Mouse (Mus musculus) heart, adult 2 months (tissue): ENCODE measurements around the gene Scg5.

ENCODE experiments used
- CTCF ChIP-seq: fragments of 200-600 bp; IDR thresholded peaks from 2 replicates; pipeline ENCODE4 v1.8.1; 2022; ENCODE audit warnings: antibody characterized with exemption, mild to moderate bottlenecking, moderate library complexity
- EP300 ChIP-seq: fragments of 200-500 bp; IDR thresholded peaks from 2 replicates; pipeline ENCODE4 v1.6.1; 2011; ENCODE audit warnings: low read depth, low read length, control low read depth; ENCODE audit not compliant: insufficient read depth
- POLR2A ChIP-seq: fragments of 200-500 bp; IDR thresholded peaks from 2 replicates; pipeline ENCODE4 v1.6.1; 2011; ENCODE audit warnings: mild to moderate bottlenecking, low read depth, low read length, control low read depth; ENCODE audit not compliant: insufficient read depth

DNA sequence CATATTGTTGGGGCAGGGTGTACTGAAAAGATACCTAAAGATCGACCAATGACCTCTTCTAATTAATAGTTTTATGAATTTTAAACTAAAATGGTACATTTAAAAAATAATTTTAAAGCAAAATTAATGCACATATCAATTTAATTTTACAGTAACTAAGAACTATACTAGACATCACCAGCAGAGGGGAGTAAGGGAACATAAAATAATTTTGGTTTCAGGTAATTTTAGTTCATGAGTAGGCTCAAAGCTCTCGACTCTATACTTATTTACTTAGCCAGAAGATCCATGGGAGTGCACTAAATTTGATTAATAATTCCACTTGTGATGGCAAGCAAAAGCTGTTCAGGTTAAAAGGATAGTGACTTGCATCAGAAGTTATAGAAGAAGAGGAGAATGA lies 37.2 kb upstream of the Scg5 start:
- TF ChIP-seq CTCF (peak; percentile 67), POLR2A (no peak), EP300 (no peak)
